Mouse (Mus musculus) midbrain, embryonic 11.5 days (tissue): ENCODE data around the gene Jmjd8. TPM values are rescaled to one million over a fixed set of nuclear protein-coding genes. Genes with fewer than 3 reads are reported as not detected.

Experiments used
- ATAC-seq: fragments of 200-750 bp; cut with Nextera tagmentation; 2 replicates; pipeline ENCODE4 v1.8.0; 2017; ENCODE audit warnings: moderate TSS enrichment, moderate library complexity; ENCODE audit not compliant: low FRiP score
- DNase-seq: peaks from one replicate; pipeline ENCODE4 v3.0.0; 2015; ENCODE audit warnings: low spot score; ENCODE audit errors: missing footprints
- H3K27ac ChIP-seq: fragments of 300-500 bp; sonication (generic); 2 replicates; pipeline ENCODE4 v1.5.1; 2014; ENCODE audit warnings: low read depth, low read length
- H3K27me3 ChIP-seq: fragments of 300-500 bp; sonication (generic); 2 replicates; pipeline ENCODE4 v1.6.1; 2014; ENCODE audit warnings: mild to moderate bottlenecking, low read length, moderate library complexity, mixed read lengths; ENCODE audit not compliant: control insufficient read depth, insufficient read depth
- H3K36me3 ChIP-seq: fragments of 300-500 bp; sonication (generic); 2 replicates; pipeline ENCODE4 v1.6.1; 2014; ENCODE audit warnings: mild to moderate bottlenecking, low read length, moderate library complexity, mixed read lengths; ENCODE audit not compliant: control insufficient read depth, insufficient read depth
- H3K4me1 ChIP-seq: fragments of 300-500 bp; sonication (generic); 2 replicates; pipeline ENCODE4 v1.6.1; 2014; ENCODE audit warnings: low read length; ENCODE audit not compliant: control insufficient read depth, insufficient read depth
- H3K4me2 ChIP-seq: fragments of 300-500 bp; sonication (generic); 2 replicates; pipeline ENCODE4 v1.6.1; 2014; ENCODE audit warnings: mild to moderate bottlenecking, moderate library complexity
- H3K4me3 ChIP-seq: fragments of 300-500 bp; sonication (generic); 2 replicates; pipeline ENCODE4 v1.5.1; 2014; ENCODE audit warnings: low read depth, low read length
- H3K9ac ChIP-seq: fragments of 300-500 bp; sonication (generic); 2 replicates; pipeline ENCODE4 v1.6.1; 2014; ENCODE audit warnings: low read length
- H3K9me3 ChIP-seq: fragments of 300-500 bp; sonication (generic); 2 replicates; pipeline ENCODE4 v1.6.1; 2016; ENCODE audit warnings: low read length; ENCODE audit not compliant: control insufficient read depth
- WGBS: fragments of 180-500 bp; shearing (Covaris S2); extraction: QIAGEN DNeasy Blood & Tissue Kit; methylation state at CpG from one replicate; pipeline ENCODE4 v1.1.7; 2014; 5-methylcytosine and 5-hydroxymethylcytosine counted together
- polyA plus RNA-seq: library from polyadenylated mRNA; unstranded; fragments of >200 nt; fragmentation: Nextera tagmentation; extraction: Ambion mirVana; gene quantifications from 2 replicates; pipeline ENCODE4 v1.2.1, GENCODE M21; 2014

Gene Jmjd8
- polyA plus RNA-seq, 1 experiment from 2014 or later = 54.1 TPM

GRCm38 (mm10) chr17:25876347-25876915, 47.8 kb downstream of the Jmjd8 start:
- H3K9me3 ChIP-seq = no peaks in the 10 kb centered on the region
- peaks cover 32% of the 10 kb centered on the region for H3K4me1 ChIP-seq
- H3K36me3 ChIP-seq = no peaks in the 10 kb centered on the region
- H3K4me2 ChIP-seq = peak overlapping the region; percentile 90
- H3K27ac ChIP-seq = no peak overlapping the region
- no peaks in the 10 kb centered on the region for H3K27me3 ChIP-seq
- DNase-seq = peak; percentile 84
- no peak for ATAC-seq
- peak overlapping the region; percentile 78 for H3K9ac ChIP-seq
- H3K4me3 ChIP-seq = peak overlapping the region; percentile 80
- WGBS = 53% methylated on average over 10 of the region's 10 CpGs

- 92% methylated on average over 3 of the region's 3 CpGs for WGBS
- Histone ChIP-seq H3K9ac (no peak overlapping the region; the same call in 1 of the 2 replicates), H3K9me3 (no peaks in the 10 kb centered on the region), H3K4me1 (peaks cover 38% of the 10 kb centered on the region), H3K4me3 (no peak overlapping the region), H3K36me3 (no peaks in the 10 kb centered on the region), H3K27me3 (no peaks in the 10 kb centered on the region), H3K4me2 (no peak overlapping the region), H3K27ac (no peak overlapping the region)
- ATAC-seq = no peak
- no peak for DNase-seq
These were observed 48.4 kb downstream of the Jmjd8 start for GRCm38 (mm10) chr17:25877025-25877424.

GRCm38 (mm10) chr17:25877741-25878610, 49.3 kb downstream of the Jmjd8 start:
- Histone ChIP-seq H3K27me3 (no peaks in the 10 kb centered on the region), H3K27ac (no peak overlapping the region), H3K9me3 (no peaks in the 10 kb centered on the region), H3K4me1 (peaks cover 45% of the 10 kb centered on the region), H3K4me2 (no peak overlapping the region), H3K9ac (no peak overlapping the region), H3K36me3 (no peaks in the 10 kb centered on the region), H3K4me3 (no peak overlapping the region)
- 93% methylated on average over 32 of the region's 32 CpGs for WGBS
- no peak for DNase-seq
- ATAC-seq = no peak

GRCm38 (mm10) chr17:25878611-25879180, 50.0 kb downstream of the Jmjd8 start:
- H3K9ac ChIP-seq = no peak overlapping the region
- H3K4me1 ChIP-seq = peaks cover 45% of the 10 kb centered on the region
- ATAC-seq = no peak
- H3K4me3 ChIP-seq = no peak overlapping the region
- H3K27me3 ChIP-seq = no peaks in the 10 kb centered on the region
- 82% methylated on average over 19 of the region's 19 CpGs for WGBS
- H3K36me3 ChIP-seq = no peaks in the 10 kb centered on the region
- DNase-seq = peak; percentile 78
- no peak overlapping the region for H3K27ac ChIP-seq
- no peaks in the 10 kb centered on the region for H3K9me3 ChIP-seq
- H3K4me2 ChIP-seq = no peak overlapping the region

GRCm38 (mm10) chr17:25879261-25879660, 50.6 kb downstream of the Jmjd8 start:
- Histone ChIP-seq H3K4me3 (no peak overlapping the region), H3K9me3 (no peaks in the 10 kb centered on the region), H3K4me2 (no peak overlapping the region), H3K9ac (no peak overlapping the region), H3K27ac (no peak overlapping the region), H3K4me1 (peaks cover 41% of the 10 kb centered on the region), H3K36me3 (no peaks in the 10 kb centered on the region), H3K27me3 (no peaks in the 10 kb centered on the region)
- WGBS = 28% methylated on average over 4 of the region's 4 CpGs
- peak; percentile 92 for DNase-seq
- no peak for ATAC-seq

GRCm38 (mm10) chr17:25879750-25880149, 51.1 kb downstream of the Jmjd8 start:
- no peak for ATAC-seq
- H3K27ac ChIP-seq = 0 out of 2 replicates have a peak overlapping the region, but pooled peaks have one; percentile 44

GRCm38 (mm10) chr17:25880196-25880910, 51.7 kb downstream of the Jmjd8 start, which contains the start of gene Wfikkn1:
Gene Wfikkn1 (minus strand): TSS chr17:25880858.
- H3K9me3 ChIP-seq = no peaks in the 10 kb centered on the region
- H3K36me3 ChIP-seq = no peaks in the 10 kb centered on the region
- no peaks in the 10 kb centered on the region for H3K27me3 ChIP-seq
- H3K9ac ChIP-seq = peak within 1 kb of the TSS; percentile 33
- ATAC-seq = no peak
- H3K4me2 ChIP-seq = 0 out of 2 replicates have a peak within 1 kb of the TSS, but pooled peaks have one; percentile 16
- WGBS = 20% methylated on average over 5 of the region's 5 CpGs
- DNase-seq = peak; percentile 88
- H3K27ac ChIP-seq = peak within 1 kb of the TSS; percentile 72
- H3K4me1 ChIP-seq = peaks cover 40% of the 10 kb centered on the region
- no peak within 1 kb of the TSS for H3K4me3 ChIP-seq

More at GRCm38 (mm10) chr17:25879750-25880149, 51.1 kb downstream of the Jmjd8 start:
- Histone ChIP-seq H3K36me3 (no peaks in the 10 kb centered on the region), H3K4me3 (no peak overlapping the region), H3K9me3 (no peaks in the 10 kb centered on the region), H3K4me2 (no peak overlapping the region), H3K27me3 (no peaks in the 10 kb centered on the region), H3K9ac (peak overlapping the region; percentile 16; the same call in 1 of the 2 replicates), H3K4me1 (peaks cover 40% of the 10 kb centered on the region)
- 62% methylated on average over 8 of the region's 8 CpGs for WGBS
- peak; percentile 83 for DNase-seq

- peak overlapping the region; percentile 72 for H3K27ac ChIP-seq
- no peaks in the 10 kb centered on the region for H3K36me3 ChIP-seq
- H3K27me3 ChIP-seq = no peaks in the 10 kb centered on the region
- WGBS = 4% methylated on average over 5 of the region's 5 CpGs
- H3K4me1 ChIP-seq = peaks cover 37% of the 10 kb centered on the region
- peak; percentile 94 for DNase-seq
- peak overlapping the region; percentile 33; the same call in 1 of the 2 replicates for H3K9ac ChIP-seq
- 0 out of 2 replicates have a peak overlapping the region, but pooled peaks have one; percentile 16 for H3K4me2 ChIP-seq
- H3K4me3 ChIP-seq = no peak overlapping the region
- ATAC-seq = no peak
- H3K9me3 ChIP-seq = no peaks in the 10 kb centered on the region
These were observed 52.4 kb downstream of the Jmjd8 start for GRCm38 (mm10) chr17:25880913-25881641.
